Mouse (Mus musculus) adrenal gland, adult 8-10 months (tissue): ENCODE results near the gene Vamp3. TPM values are rescaled to one million over a fixed set of nuclear protein-coding genes. Genes with fewer than 3 reads are reported as not detected.
"Not testable (repeated sequence)": the region's sequence is repeated elsewhere in the genome, so short reads cannot be mapped to it uniquely, and the experiment has no call there.

ENCODE experiments used
- DNase-seq: peaks from one replicate; pipeline ENCODE4 v3.0.0; 2022
- total RNA-seq, 4 experiments: library from RNA; stranded (reverse); gene quantifications; 2 replicates each; pipeline ENCODE4 v1.2.4; 2022

Gene Vamp3
- total RNA-seq, 4 experiments from 2014 or later, result 57.3 to 70.2 (median 63.4) TPM

DNA sequence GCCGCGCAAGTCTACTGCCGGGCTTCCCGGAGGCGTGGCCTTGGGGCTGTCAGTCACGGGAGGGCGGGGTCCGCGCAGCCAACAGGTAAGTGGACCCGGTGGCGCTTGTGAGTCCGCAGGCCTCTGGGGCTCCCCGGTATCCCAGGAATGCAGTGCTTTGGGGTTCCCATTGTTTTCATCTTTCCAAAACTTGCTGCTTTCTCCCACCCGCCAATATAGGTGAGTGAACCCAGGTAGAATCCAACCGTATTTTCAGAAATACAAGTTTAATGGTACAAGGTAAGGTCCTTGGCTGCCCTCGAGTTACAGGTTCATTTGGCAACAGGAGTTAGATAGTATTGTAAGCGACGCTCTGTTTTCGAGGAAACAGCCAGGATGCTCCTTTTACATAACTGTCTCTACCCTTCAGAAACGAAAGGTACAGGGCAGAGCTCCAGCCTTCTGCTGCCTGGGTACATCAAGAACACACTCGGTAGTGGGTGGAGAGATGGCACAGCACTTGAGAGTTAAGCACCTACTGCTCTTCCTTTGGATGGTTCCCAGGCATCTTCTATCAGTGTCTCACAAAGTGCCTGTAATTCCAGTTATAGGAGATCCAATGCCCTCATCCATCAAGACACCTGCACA, 12.7 kb downstream of the Vamp3 start:
- no peak for DNase-seq

DNA sequence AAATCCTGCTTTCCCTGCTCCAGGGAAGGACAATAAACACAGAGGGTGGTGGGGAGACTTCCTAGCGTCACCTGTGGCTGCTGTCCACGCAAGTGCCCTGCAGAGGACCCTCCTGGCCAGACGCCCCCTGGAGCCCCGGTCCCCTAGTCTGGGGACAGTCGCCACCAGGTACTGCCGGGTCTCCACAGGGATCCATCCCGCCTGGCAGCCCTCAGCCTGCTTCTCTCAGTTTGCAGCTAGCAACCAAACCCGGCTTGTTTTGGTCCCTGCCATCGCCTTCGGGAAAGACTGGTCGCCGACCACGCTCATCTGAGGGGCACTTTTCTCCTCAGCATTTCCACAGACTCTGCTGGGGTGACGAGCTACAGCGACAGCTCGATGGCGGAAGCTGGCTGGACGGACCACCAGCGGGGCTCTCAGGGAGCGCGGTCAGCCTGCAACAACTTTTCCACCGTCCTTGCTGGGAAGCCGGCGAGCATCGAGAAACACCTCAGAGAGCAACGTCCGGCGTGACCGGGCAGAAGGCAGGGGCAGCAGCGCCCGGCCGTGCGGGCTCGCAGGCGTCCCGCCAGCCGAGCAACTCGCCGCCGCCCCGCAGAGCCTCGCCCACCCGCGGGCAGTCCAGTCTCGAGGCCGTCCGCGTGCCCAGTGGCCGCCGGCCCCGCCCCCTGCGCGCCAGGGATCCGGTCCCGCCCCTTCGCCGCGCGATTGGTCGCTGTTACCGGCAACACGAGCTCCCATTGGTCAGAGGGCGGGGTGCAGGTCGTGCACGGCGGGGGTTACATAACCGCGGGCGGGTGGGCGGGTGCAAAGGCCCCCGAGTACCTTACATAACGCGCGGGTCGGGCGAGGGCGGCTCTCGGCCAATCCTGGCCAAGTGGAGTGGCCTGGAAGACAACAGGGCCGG, 13.5 kb downstream of the Vamp3 start, which contains the start of gene Per3:
Per3 (minus strand) TSS at position 629 of the 907 bp plus-strand sequence.
- DNase-seq, result peak; percentile 97

DNA sequence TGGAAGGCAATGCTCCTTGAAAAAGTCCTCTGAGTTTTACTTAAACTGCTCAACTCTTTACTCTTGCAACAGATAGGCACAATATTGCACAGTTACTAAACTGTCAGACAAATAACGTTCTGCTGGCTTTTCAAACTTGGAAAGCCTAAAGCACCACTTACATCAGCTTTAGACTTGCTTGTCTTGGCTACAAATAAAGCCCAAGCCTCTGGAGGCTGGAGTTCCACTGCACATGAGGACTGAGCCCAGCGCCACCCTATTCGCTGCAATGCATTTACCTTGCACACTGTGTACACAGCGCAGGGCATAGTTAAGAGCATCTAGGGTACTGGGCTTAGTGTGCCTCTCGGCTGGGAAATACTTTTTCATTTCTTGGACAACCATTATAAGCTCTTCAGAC, 14.5 kb downstream of the Vamp3 start:
- DNase-seq, result no peak

DNA sequence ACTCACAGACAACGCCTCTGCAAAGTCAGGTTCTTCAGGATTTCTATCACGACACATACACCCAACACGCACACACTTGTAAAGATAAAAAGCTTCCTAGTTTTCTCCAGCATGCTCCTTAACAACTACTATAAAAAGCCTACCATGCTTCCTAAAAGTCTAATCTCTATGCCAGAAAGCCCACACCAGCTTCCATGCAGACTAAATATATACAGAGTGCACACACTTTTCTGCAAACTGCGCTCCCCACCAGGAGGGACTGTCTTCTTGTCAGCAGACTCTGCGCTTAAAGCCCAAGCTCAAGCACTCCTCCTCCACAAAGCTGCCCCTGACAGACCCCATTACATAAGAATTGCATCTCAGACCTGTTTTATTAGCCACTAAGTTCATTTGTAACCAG, 16.3 kb downstream of the Vamp3 start:
- DNase-seq, result no peak

DNA sequence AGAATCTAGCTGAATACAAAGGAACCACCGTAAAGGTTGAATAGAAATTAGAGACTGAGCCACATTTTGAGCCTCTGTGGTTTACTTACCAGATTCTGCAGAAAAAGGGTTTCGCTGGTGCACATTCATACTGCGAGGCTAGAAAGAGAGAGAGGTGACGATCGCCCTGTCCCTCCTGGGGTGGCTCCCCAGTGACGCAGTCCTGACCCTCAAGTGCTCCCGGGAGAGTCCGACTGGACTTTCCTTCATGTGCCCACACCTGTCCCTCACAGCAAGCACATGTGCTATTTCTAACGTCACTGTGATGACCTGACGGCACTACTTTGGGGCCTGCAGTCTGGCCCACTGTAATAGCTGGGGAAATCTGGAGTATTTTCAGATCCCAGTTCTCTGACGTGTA, 20.0 kb downstream of the Vamp3 start:
- no peak for DNase-seq

DNA sequence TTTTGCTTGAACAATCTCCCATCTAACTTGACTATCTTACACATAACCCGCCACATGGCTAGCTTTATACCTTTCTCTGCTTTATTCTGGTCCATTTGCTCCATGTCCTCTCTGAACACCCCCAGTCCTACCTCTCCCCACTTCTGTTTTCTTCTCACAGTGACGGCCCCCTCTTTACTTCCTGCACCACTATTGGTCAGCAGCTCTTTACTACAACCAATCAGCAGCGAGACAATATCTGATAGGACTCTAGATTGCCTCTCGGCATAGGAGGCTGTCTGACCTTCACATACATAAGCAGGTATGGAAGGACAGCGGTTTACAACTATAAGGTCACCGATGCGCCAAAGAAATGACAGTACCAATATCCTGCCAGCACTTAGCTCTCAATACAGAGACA, 21.2 kb downstream of the Vamp3 start:
- DNase-seq, result no peak

DNA sequence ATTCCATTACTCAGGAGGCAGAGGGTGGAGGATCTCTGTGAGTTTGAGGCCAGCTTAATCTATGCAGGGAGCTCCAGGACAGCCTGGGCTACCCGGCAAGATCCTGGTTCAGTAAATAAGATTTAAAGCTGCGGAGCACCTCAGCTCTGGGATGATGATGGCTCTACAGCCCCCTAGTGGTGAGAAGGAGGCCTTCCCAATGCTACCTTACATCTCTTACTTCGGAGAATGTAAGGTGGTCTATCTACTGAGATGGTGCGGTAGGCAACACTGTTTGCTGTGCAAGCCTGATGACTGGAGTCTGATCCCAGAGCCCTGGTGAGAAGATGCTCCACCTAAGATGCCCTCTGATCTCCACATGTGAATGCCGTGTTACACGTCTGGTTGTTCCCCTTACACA, 30.8 kb downstream of the Vamp3 start:
- DNase-seq, result no peak

DNA sequence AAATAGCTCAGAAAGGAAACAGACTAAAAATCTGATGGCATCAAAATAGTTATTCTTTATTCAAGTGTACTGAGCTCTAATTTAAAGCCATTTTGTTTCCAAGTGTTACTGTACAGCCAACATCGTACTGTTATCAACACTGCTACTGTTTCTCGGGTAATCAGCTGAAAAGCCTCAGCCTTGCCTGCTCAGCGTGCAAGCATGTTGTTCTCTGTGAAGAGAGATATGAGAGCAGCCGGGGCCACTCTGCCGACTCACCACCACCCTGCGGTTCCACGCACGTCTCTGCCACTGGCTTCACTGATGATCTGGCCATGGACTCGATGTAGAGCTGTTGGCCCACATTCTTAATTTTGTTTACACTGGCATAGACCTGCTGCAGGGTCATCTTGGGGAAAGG, 33.6 kb downstream of the Vamp3 start:
- no peak for DNase-seq

DNA sequence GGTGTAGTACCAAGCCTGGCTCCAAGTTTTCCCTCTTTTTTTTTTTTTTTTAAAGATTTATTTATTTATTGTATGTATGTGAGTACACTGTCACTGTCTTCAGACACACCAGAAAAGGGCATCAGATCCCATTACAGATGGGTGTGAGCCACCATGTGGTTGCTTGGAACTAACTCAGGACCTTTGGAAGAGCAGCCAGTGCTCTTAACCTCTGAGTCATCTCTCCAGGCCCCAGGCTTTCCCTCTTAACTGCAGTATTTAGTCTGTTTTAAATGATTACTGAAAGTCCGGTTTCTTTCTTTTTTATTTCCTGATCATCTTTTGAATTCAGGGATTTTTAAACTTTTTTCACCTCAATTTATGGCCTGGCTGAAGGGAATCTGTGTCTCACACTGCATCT, 40.4 kb downstream of the Vamp3 start:
- not testable (repeated sequence) for DNase-seq

DNA sequence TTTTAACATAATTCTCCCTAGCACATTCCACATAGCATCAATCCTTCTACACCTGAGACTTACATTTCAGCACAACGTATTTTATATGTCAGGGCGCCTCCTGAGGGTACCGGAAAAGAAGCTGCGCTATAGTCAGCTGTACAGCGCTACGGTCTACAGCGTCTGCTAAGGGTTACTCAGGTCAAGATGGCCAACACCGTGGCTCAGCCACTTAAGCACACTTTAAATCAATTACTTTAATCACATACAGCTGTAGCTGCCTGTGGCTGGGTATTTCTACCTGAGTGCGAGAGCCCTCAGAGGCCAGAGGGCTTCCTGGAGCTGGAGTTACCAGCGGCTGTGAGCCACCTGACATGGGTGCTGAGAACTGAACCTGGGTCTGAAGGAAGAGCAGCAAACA, 41.8 kb downstream of the Vamp3 start:
- DNase-seq, result no peak

DNA sequence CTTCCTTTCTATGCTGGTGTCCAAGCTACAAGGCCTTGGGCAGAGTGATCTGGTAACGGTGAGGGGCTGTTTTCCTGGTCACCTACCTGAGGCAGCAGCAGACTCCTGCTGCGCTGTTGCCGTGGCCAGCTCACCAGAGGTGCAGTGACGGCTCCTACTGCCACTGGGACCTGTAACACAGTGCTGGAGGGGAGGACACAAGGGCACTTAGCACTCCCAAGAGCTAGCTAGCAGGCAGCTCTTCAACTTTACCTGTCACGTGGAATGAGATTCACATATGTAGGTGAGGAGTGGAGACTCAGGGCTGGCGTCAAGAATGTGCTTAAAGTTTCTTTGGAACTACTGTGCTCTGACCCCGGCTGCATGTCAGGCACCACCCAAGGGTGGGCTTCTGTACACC, 47.4 kb downstream of the Vamp3 start:
- DNase-seq, result no peak

DNA sequence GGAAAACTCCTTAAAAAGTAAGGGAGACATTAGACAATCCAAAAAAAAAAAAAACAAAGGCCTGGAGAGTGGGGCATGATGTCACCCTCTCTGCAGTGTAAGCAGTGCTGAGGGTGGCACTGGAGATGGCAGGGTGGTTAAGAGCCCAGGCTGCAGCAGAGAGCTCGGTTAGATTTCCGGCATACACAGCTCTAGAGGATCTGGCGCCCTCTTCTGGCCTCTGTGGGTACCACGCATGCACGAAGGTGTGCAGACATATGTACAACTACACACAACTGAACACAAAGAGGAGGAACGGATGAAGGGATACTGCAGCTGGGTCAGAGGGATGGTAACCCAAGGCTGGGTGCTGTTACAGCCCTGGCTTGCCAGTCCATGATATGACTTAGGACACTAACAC, 50.8 kb downstream of the Vamp3 start:
- DNase-seq, result no peak

DNA sequence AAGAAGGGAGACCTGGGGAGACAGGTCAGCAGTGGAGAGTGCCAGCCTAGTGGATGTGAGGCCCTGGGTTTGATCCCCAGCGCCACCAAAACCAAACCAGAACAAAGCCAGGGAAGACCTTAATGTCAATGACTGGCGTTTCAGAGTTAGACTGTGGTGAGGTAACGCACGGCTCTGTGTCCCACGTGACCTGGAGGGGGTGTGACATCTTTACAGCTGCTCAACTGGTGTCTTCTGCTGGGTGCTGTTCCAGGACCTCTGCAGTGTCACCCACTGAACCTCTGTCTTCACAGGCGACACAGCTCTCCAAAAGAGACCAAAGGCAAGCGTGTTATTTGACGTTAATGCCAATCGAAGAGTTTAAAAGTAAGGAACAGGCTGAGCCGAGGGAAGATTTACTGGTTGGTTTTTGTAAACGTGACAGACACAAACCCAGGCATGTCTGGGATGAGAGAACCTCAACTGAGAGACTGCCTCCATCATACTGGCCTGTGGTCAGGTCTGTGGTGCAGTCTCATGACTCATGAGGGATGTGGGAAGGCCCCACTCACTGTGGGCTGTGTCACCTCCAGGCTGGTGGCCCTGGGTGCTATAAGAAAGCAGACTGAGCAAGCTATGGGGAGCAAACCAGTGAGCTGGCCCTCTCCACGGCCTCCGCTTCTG, 52.0 kb downstream of the Vamp3 start:
- DNase-seq, result no peak

DNA sequence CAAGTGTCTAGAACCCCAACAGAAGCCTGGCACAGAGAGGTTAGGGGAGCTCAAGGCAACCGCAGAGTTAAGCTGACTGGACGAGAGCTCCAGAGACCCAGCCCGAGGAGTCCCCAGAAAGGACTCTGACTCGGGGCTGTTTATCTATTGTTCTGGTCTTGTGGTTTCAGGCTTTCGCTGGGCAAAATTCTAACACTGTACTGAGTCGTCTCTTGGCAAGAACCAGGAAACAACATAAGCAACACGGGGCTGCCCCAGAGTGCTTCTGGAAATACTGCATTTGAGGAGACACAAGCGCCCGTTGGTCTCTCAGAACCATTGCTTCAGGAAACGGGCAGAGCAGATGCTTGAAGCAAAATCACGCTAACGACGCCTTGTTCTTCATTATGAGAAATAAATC, 56.4 kb downstream of the Vamp3 start:
- no peak for DNase-seq

DNA sequence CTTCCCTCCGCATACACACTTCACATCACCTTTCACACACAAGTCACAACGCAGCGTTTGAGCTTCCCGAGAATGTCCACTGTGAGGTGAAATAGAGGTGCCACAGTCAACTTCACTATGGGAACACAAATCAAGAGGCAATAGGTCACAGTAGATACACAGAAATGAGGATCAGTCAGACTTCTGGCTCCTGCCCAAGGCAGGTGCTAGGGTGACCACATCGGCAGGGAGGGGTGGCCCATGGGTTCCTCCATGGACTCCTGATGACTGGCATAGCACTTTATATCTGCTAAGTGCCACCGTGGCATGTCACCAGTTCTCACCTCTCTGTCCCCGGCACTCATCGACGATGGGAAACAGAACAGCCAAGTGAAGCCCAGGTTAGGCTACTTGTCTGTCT, 59.1 kb downstream of the Vamp3 start:
- DNase-seq, result no peak

Other genes with a start within 250 kb of the Vamp3 start
- 10 to 100 TPM; 17.9 to 44.0 (median 29.8) TPM for gene Errfi1, start 204.0 kb downstream of the Vamp3 start, total RNA-seq
- 100 to 1,000 TPM; 239 to 338 (median 269) TPM for gene Park7, start 143.5 kb downstream of the Vamp3 start, total RNA-seq
- under 1 TPM in 3 of 4 experiments, not detected in 1; 0.27 to 0.43 (median 0.28) TPM for gene Tnfrsf9, start 143.4 kb downstream of the Vamp3 start, total RNA-seq
- not detected for gene Uts2, start 60.9 kb downstream of the Vamp3 start, total RNA-seq
- 10 to 100 TPM; 20.3 to 52.9 (median 30.9) TPM for gene Per3, start 13.3 kb downstream of the Vamp3 start, total RNA-seq
- not detected for gene Gm13090, start 31.6 kb upstream of the Vamp3 start, total RNA-seq